Mouse (Mus musculus) G1E (cell line): Measurements from ENCODE around the gene Hivep3. TPM values are rescaled to one million over a fixed set of nuclear protein-coding genes. Genes with fewer than 3 reads are reported as not detected.

Experiments
- ATAC-seq: 2 replicates; pipeline ENCODE4 v1.8.0; 2016; ENCODE audit warnings: mild to moderate bottlenecking; ENCODE audit not compliant: insufficient number of reproducible peaks, poor library complexity, low FRiP score, severe bottlenecking; ENCODE audit errors: extremely low read depth
- DNase-seq: peaks from one replicate; pipeline ENCODE4 v3.0.0; 2012; ENCODE audit warnings: low spot score
- H3K27me3 ChIP-seq: 2 replicates; pipeline ENCODE4 v1.6.1; 2012; ENCODE audit warnings: mild to moderate bottlenecking, low read length, inconsistent platforms; ENCODE audit not compliant: insufficient read depth
- H3K36me3 ChIP-seq: replicated peaks from 2 replicates; pipeline ENCODE3; 2012; ENCODE audit warnings: mild to moderate bottlenecking, inconsistent platforms
- H3K4me1 ChIP-seq: 2 replicates; pipeline ENCODE4 v1.6.1; 2012; ENCODE audit warnings: low read depth, low read length, inconsistent platforms, mixed read lengths; ENCODE audit not compliant: insufficient read depth
- H3K4me3 ChIP-seq: 2 replicates; pipeline ENCODE4 v1.5.1; 2012; ENCODE audit warnings: low read depth, mild to moderate bottlenecking, inconsistent platforms, low read length, moderate library complexity, mixed read lengths
- H3K9me3 ChIP-seq: replicated peaks from 2 replicates; pipeline ENCODE4 v1.6.1; 2012; ENCODE audit warnings: inconsistent platforms
- CTCF ChIP-seq: IDR thresholded peaks from 2 replicates; pipeline ENCODE4 v1.5.1; 2012; ENCODE audit warnings: low read depth, low read length, inconsistent platforms, mixed read lengths
- GATA1 ChIP-seq: IDR thresholded peaks from 2 replicates; pipeline ENCODE4 v1.6.1; 2012; ENCODE audit warnings: borderline replicate concordance, low read length, inconsistent platforms, mixed read lengths
- GATA2 ChIP-seq: IDR thresholded peaks from 2 replicates; pipeline ENCODE4 v1.6.1; 2012; ENCODE audit warnings: low read depth, low read length, inconsistent platforms, borderline replicate concordance
- POLR2AphosphoS5 ChIP-seq: IDR thresholded peaks from 2 replicates; pipeline ENCODE4 v1.6.1; 2012; ENCODE audit warnings: low read depth, low read length, inconsistent platforms; ENCODE audit not compliant: insufficient replicate concordance
- TAL1 ChIP-seq: conservative IDR thresholded peaks from 2 replicates; pipeline ENCODE4 v1.6.1; 2012; ENCODE audit warnings: low read depth, low read length, inconsistent platforms, mixed read lengths
- polyA plus RNA-seq: library from polyadenylated mRNA; stranded (reverse); fragments of >175 nt; gene quantifications from 2 replicates; pipeline ENCODE4 v1.2.3, GENCODE M21; 2012
- total RNA-seq, 2 experiments: library from RNA; stranded (forward) in 1 of 2; stranded (reverse) in 1 of 2; fragments of 200-1000 nt in 1 of 2; fragments of >200 nt in 1 of 2; fragmentation: Nextera tagmentation in 1 of 2; gene quantifications; 2 replicates each; pipeline ENCODE4 v1.2.3; 2014 to 2017

Hivep3 gene
- total and polyA plus RNA-seq, 3 experiments = 0.49 TPM; not detected in 2

- no peak overlapping the region for H3K4me3 ChIP-seq
Observed at GRCm38 (mm10) chr4:119833884-119834283, 100.3 kb downstream of the Hivep3 start.

GRCm38 (mm10) chr4:119836181-119836580 is 102.6 kb downstream of the Hivep3 start:
- Histone ChIP-seq H3K4me3 (no peak overlapping the region), H3K4me1 (no peaks in the 10 kb centered on the region), H3K9me3 (no peaks in the 10 kb centered on the region), H3K27me3 (no peaks in the 10 kb centered on the region; the same call in 1 of the 2 replicates), H3K36me3 (no peaks in the 10 kb centered on the region)
- TF ChIP-seq POLR2AphosphoS5 (no peak), GATA2 (no peak), CTCF (no peak), TAL1 (no peak), GATA1 (no peak)
- DNase-seq (no peak), ATAC-seq (no peak)

More at GRCm38 (mm10) chr4:119833884-119834283, 100.3 kb downstream of the Hivep3 start:
- ATAC-seq (no peak), DNase-seq (no peak)
- no peaks in the 10 kb centered on the region for H3K4me1 ChIP-seq
- H3K27me3 ChIP-seq = no peaks in the 10 kb centered on the region; the same call in 1 of the 2 replicates
- H3K9me3 ChIP-seq = no peaks in the 10 kb centered on the region
- H3K36me3 ChIP-seq = no peaks in the 10 kb centered on the region
- no peak for TF ChIP-seq GATA2
- TF ChIP-seq CTCF = no peak
- no peak for TF ChIP-seq GATA1
- TF ChIP-seq POLR2AphosphoS5 = no peak
- no peak for TF ChIP-seq TAL1

- TF ChIP-seq GATA1 (no peak), CTCF (no peak), TAL1 (no peak), GATA2 (no peak), POLR2AphosphoS5 (no peak)
- no peak for ATAC-seq
Observed at GRCm38 (mm10) chr4:119837505-119838065, 104.0 kb downstream of the Hivep3 start.

GRCm38 (mm10) chr4:119838308-119838707 is 104.7 kb downstream of the Hivep3 start:
- ATAC-seq (no peak), DNase-seq (no peak)
- Histone ChIP-seq H3K9me3 (peaks cover 1% of the 10 kb centered on the region; the same call in 1 of the 2 replicates), H3K36me3 (no peaks in the 10 kb centered on the region), H3K4me1 (no peaks in the 10 kb centered on the region), H3K27me3 (no peaks in the 10 kb centered on the region; the same call in 1 of the 2 replicates), H3K4me3 (no peak overlapping the region)
- TF ChIP-seq POLR2AphosphoS5 (no peak), TAL1 (no peak), GATA1 (no peak), CTCF (no peak), GATA2 (no peak)

More at GRCm38 (mm10) chr4:119837505-119838065, 104.0 kb downstream of the Hivep3 start:
- Histone ChIP-seq H3K9me3 (no peaks in the 10 kb centered on the region), H3K27me3 (no peaks in the 10 kb centered on the region; the same call in 1 of the 2 replicates), H3K4me1 (no peaks in the 10 kb centered on the region), H3K4me3 (no peak overlapping the region), H3K36me3 (no peaks in the 10 kb centered on the region)
- DNase-seq = no peak

DNA sequence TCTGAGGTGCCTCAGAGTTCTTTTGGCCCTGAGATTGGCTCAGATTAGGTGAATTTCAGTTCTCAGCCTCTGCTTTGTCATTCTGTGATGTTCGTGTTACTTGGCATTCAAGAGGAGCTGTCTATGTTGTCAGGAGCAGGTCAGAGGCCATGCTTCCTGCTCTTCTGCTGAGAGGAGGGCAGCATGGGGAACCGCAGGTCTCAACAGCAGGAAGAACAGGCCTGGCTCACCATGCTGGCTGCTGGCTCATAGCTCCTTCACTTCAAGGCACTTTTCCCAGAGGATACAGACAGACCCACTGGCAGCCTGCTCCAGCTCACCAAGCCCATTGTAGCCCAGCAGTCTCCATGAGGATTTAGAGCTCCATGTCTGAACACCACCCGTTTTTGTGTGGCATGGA is 109.7 kb downstream of the Hivep3 start:
- no peak for DNase-seq
- no peak for ATAC-seq
- H3K9me3 ChIP-seq = peaks cover 2% of the 10 kb centered on the region; the same call in 1 of the 2 replicates
- no peaks in the 10 kb centered on the region for H3K27me3 ChIP-seq
- no peaks in the 10 kb centered on the region for H3K36me3 ChIP-seq
- no peak for TF ChIP-seq GATA1
- TF ChIP-seq TAL1 = no peak
- TF ChIP-seq CTCF = no peak
- TF ChIP-seq POLR2AphosphoS5 = no peak
- TF ChIP-seq GATA2 = no peak
- H3K4me1 ChIP-seq = no peaks in the 10 kb centered on the region
- H3K4me3 ChIP-seq = no peak overlapping the region

DNA sequence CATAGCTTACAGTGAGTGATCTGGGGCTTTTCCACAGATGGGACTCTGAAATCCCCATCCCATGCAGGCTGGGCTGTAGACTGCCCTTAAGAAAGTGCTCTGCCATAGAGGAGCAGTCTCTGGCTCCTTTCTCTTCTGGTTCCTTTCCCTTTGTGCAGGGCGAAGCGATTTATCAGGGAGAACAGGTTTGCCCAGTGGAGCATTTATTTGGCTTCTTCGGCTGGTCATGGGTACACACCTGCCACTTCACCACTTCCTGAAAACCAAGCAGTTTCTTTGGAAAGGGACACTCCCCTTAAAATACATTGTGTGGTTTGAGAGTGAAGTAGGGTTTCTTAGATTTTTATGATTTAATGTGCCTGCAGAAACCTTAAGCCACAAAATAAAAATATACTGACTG is 110.7 kb downstream of the Hivep3 start:
- H3K4me1 ChIP-seq = no peaks in the 10 kb centered on the region
- TF ChIP-seq GATA1 = no peak
- TF ChIP-seq TAL1 = no peak
- TF ChIP-seq GATA2 = no peak
- TF ChIP-seq CTCF = no peak
- TF ChIP-seq POLR2AphosphoS5 = no peak
- H3K36me3 ChIP-seq = no peaks in the 10 kb centered on the region
- H3K9me3 ChIP-seq = peaks cover 2% of the 10 kb centered on the region; the same call in 1 of the 2 replicates
- no peak for DNase-seq
- H3K27me3 ChIP-seq = no peaks in the 10 kb centered on the region
- no peak for ATAC-seq
- no peak overlapping the region for H3K4me3 ChIP-seq
